Mouse (Mus musculus): ENCODE data around the gene Bicd2. TPM values are rescaled to one million over a fixed set of nuclear protein-coding genes. Genes with fewer than 3 reads are reported as not detected.

The Bicd2 gene
- polyA plus RNA-seq, 1 experiment: 42.3 TPM

DNA sequence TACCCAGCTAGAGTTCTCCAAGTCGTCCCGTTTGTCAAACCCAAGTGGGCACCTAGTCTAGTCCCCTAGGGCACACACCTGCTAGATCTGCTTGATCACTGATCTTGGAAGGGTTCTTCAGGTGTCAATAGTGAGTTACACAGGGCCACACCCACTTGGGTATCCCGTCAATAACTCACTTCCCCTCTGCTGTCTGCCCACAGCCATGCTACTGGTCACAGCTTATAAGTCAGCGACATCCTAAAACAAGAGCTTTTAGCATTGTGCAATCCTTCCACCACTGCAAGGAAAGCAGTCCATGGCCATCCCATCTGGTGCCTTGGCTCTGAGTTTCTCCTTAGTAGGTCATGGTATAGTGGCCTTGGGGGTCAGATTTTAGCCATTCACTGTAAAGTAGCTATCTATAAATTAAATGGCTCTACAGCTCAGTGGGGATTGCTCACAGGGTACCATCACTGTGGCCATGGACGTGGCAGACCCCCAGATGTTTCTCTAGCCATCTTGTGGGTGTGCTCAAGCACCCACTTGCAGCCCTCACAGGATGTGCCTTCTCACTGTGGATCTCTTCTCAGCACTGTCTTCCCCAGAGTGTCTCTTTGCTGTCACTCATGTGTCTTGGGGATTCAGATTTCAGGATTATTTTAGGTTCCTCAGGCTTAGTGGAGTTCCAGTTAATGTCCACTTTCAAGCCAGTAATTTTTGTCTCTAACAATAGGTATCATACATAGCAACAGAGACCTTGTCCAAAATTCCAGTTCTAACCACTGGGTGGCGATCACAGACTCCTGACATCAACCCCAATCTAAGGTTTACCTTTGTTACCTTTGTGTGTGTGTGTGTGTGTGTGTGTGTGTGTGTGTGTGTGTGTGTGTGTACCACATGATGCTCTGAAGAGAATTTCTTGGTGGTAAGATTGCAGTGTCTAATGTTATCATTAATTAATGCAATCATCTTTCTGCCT, 14.9 kb upstream of the Bicd2 start:
- peak; percentile 70 for DNase-seq (ENCODE audit: low read depth)
- peak; percentile 57; the same call in 1 of the 2 replicates for TF ChIP-seq CTCF (IDR thresholded peaks at IDR 0.05; ENCODE audit: borderline replicate concordance, extremely low read depth, insufficient read depth, insufficient read length)
- no peak for TF ChIP-seq POLR2A (IDR thresholded peaks at IDR 0.05; ENCODE audit: borderline replicate concordance, extremely low read depth, insufficient read depth, insufficient read length, poor library complexity, severe bottlenecking)

GRCm38 (mm10) chr13:49328101-49328500, 13.3 kb upstream of the Bicd2 start:
- DNase-seq (ENCODE audit: low read depth): no peak
- TF ChIP-seq POLR2A (IDR thresholded peaks at IDR 0.05; ENCODE audit: borderline replicate concordance, extremely low read depth, insufficient read depth, insufficient read length, poor library complexity, severe bottlenecking) (no peak), CTCF (IDR thresholded peaks at IDR 0.05; ENCODE audit: borderline replicate concordance, extremely low read depth, insufficient read depth, insufficient read length) (no peak)

DNA sequence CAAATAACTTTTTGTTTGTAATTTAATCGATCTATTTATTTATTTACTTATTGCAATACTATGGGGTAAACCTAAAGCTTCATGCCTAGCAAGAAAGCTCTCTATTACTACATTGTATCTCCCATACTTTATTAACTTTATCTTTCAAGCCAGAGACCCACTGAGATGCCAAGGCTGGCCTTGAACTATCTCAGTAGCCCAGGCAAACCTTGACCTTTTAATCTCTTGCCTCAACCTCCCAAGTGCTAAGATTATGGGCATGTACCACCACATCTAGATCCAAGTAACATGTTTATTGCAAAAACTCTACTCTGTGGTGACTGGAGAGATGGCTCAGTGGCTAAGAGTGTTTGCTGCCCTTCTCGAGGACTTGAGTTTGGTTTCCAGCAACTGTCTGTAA, 8.1 kb upstream of the Bicd2 start:
- TF ChIP-seq POLR2A (IDR thresholded peaks at IDR 0.05; ENCODE audit: borderline replicate concordance, extremely low read depth, insufficient read depth, insufficient read length, poor library complexity, severe bottlenecking) (no peak), CTCF (IDR thresholded peaks at IDR 0.05; ENCODE audit: borderline replicate concordance, extremely low read depth, insufficient read depth, insufficient read length) (no peak)
- DNase-seq (ENCODE audit: low read depth): no peak

DNA sequence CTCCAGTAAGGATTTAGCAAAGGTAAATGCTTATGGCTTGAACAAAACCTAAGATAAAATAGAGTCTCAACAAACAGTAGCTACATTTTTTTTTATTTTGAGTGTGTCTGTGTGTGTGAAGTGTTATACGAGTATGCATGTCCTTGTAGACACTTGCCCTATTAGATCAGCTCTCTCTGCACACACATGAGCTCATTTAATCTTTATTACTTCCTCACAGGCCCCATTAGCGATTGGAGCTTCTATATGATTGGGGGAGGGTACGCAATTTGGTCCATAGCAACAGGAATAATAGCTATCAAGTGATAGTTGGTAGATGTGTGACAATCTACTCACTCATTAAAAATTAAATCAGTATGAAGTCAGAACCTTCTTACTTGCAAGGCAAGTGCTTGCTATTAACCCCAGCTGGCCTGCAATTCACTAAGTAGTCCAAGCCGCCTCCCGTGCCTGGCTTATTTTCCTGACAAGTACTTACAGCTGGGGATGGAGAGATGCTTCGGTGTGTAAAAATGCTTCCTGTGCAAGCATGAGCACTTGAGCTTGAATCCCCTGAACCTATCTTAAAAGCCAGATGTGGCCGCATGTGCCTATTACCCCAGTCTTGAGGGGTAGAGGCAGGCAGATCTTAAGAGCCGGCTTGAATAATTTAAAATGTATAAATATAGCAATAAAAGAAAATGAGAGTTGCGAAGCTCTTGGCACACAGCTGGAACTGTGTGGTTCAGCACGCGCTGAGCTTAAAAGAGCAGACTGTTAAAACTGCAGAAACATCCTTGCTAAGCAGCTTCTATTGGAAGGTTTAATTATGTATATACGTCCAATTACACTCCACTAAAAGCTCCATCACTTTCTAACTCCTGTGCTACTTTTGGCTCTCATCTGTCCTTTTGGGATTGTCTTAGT, 6.1 kb upstream of the Bicd2 start:
- peak; percentile 65 for DNase-seq (ENCODE audit: low read depth)
- no peak for TF ChIP-seq POLR2A (IDR thresholded peaks at IDR 0.05; ENCODE audit: borderline replicate concordance, extremely low read depth, insufficient read depth, insufficient read length, poor library complexity, severe bottlenecking)
- TF ChIP-seq CTCF (IDR thresholded peaks at IDR 0.05; ENCODE audit: borderline replicate concordance, extremely low read depth, insufficient read depth, insufficient read length): no peak

DNA sequence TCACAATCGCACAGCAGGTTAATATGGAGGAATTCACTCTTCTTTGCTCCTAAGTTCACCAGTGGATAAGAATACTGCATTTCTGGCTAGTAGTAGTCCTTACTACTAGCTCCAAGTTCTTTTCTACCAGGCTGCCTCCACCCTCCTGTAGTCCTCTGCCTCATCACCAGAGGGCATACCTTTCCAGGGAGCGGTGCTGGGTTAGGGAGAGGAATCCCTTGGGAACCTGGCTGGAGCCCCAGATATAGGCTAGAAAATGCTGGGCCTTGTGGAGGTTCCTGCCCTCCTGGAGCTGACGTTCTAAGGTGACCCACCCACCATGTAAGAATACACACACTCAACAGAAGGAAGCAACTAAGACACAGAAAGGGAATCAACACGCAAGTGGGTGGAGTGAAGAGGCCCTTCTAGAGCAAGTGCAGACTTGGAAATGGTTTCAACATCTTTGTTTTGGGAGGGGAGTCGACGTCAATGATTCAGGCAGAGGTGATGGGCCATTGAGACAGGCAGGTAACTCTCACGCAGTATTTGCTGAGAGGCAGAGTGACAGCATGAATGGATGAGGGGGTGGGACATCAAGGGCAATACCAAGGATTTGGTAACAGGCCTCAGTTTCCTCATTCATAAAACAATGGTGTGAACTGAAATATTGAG, 2.4 kb upstream of the Bicd2 start:
- TF ChIP-seq POLR2A (IDR thresholded peaks at IDR 0.05; ENCODE audit: borderline replicate concordance, extremely low read depth, insufficient read depth, insufficient read length, poor library complexity, severe bottlenecking) (no peak), CTCF (IDR thresholded peaks at IDR 0.05; ENCODE audit: borderline replicate concordance, extremely low read depth, insufficient read depth, insufficient read length) (peak; percentile 28; the same call in 1 of the 2 replicates)
- no peak for DNase-seq (ENCODE audit: low read depth)

GRCm38 (mm10) chr13:49341831-49342722, 692 bp downstream of the Bicd2 start:
- TF ChIP-seq CTCF (IDR thresholded peaks at IDR 0.05; ENCODE audit: borderline replicate concordance, extremely low read depth, insufficient read depth, insufficient read length): no peak
- TF ChIP-seq POLR2A (IDR thresholded peaks at IDR 0.05; ENCODE audit: borderline replicate concordance, extremely low read depth, insufficient read depth, insufficient read length, poor library complexity, severe bottlenecking): no peak

GRCm38 (mm10) chr13:49342723-49343100, 1.3 kb downstream of the Bicd2 start:
- no peak for DNase-seq (ENCODE audit: low read depth)
- TF ChIP-seq POLR2A (IDR thresholded peaks at IDR 0.05; ENCODE audit: borderline replicate concordance, extremely low read depth, insufficient read depth, insufficient read length, poor library complexity, severe bottlenecking) (no peak), CTCF (IDR thresholded peaks at IDR 0.05; ENCODE audit: borderline replicate concordance, extremely low read depth, insufficient read depth, insufficient read length) (no peak)

More at GRCm38 (mm10) chr13:49341831-49342722, 692 bp downstream of the Bicd2 start:
- peak; percentile 37 for DNase-seq (ENCODE audit: low read depth)

- DNase-seq (ENCODE audit: low read depth): no peak
- TF ChIP-seq POLR2A (IDR thresholded peaks at IDR 0.05; ENCODE audit: borderline replicate concordance, extremely low read depth, insufficient read depth, insufficient read length, poor library complexity, severe bottlenecking): no peak
- no peak for TF ChIP-seq CTCF (IDR thresholded peaks at IDR 0.05; ENCODE audit: borderline replicate concordance, extremely low read depth, insufficient read depth, insufficient read length)
These were observed 3.2 kb downstream of the Bicd2 start for GRCm38 (mm10) chr13:49344567-49344966.

GRCm38 (mm10) chr13:49345476-49345875, 4.1 kb downstream of the Bicd2 start:
- no peak for DNase-seq (ENCODE audit: low read depth)
- TF ChIP-seq CTCF (IDR thresholded peaks at IDR 0.05; ENCODE audit: borderline replicate concordance, extremely low read depth, insufficient read depth, insufficient read length) (no peak), POLR2A (IDR thresholded peaks at IDR 0.05; ENCODE audit: borderline replicate concordance, extremely low read depth, insufficient read depth, insufficient read length, poor library complexity, severe bottlenecking) (no peak)

DNA sequence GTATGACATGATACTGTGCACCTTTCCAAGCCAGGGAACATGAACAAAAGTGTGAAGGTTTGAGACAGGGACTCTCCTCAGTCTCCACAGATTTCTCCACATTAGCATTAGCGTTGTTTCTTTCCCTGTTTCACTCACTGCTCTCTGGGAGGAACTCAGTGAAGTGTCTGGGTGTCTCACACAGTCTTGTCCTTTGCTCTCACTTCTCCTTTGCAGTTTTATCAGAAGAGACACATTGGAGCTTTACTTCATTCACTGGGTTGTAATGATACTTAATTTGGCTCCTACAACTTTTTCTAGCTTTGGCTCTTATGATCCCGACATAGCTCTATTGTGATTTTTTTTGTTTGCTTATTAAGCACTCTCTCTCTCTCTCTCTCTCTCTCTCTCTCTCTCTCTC, 7.1 kb downstream of the Bicd2 start:
- no peak for TF ChIP-seq CTCF (IDR thresholded peaks at IDR 0.05; ENCODE audit: borderline replicate concordance, extremely low read depth, insufficient read depth, insufficient read length)
- no peak for TF ChIP-seq POLR2A (IDR thresholded peaks at IDR 0.05; ENCODE audit: borderline replicate concordance, extremely low read depth, insufficient read depth, insufficient read length, poor library complexity, severe bottlenecking)

More for the DNA sequence above, 7.1 kb downstream of the Bicd2 start:
- no peak for DNase-seq (ENCODE audit: low read depth)

Measured in brain, embryonic 14.5 days (tissue).